Mouse (Mus musculus) hindbrain, embryonic 14.5 days (tissue): ENCODE data around the gene Etfdh. TPM values are rescaled to one million over a fixed set of nuclear protein-coding genes. Genes with fewer than 3 reads are reported as not detected.

Source experiments
- ATAC-seq: fragments of 200-750 bp; cut with Nextera tagmentation; 2 replicates; pipeline ENCODE4 v1.8.0; 2017; ENCODE audit warnings: moderate number of reproducible peaks, mild to moderate bottlenecking, moderate TSS enrichment, moderate library complexity; ENCODE audit not compliant: low FRiP score
- DNase-seq: peaks from one replicate; pipeline ENCODE4 v3.0.0-alpha.2; 2015; ENCODE audit warnings: low spot score
- H3K27ac ChIP-seq: fragments of 300-500 bp; sonication (generic); 2 replicates; pipeline ENCODE4 v1.5.1; 2014; ENCODE audit warnings: mild to moderate bottlenecking, moderate library complexity
- H3K27me3 ChIP-seq: fragments of 300-500 bp; sonication (generic); 2 replicates; pipeline ENCODE4 v1.6.1; 2014; ENCODE audit warnings: mild to moderate bottlenecking, low read length, mixed read lengths; ENCODE audit not compliant: control insufficient read depth, insufficient read depth
- H3K36me3 ChIP-seq: fragments of 300-500 bp; sonication (generic); replicated peaks from 2 replicates; pipeline ENCODE4 v1.6.1; 2014; ENCODE audit not compliant: control insufficient read depth, insufficient read depth
- H3K4me1 ChIP-seq: fragments of 300-500 bp; sonication (generic); replicated peaks from 2 replicates; pipeline ENCODE4 v1.6.1; 2014; ENCODE audit warnings: antibody characterized with exemption, low read length, mixed read lengths; ENCODE audit not compliant: control insufficient read depth, insufficient read depth
- H3K4me2 ChIP-seq: fragments of 300-500 bp; sonication (generic); replicated peaks from 2 replicates; pipeline ENCODE4 v1.6.1; 2014; ENCODE audit warnings: mild to moderate bottlenecking, moderate library complexity
- H3K4me3 ChIP-seq: fragments of 300-500 bp; sonication (generic); replicated peaks from 2 replicates; pipeline ENCODE4 v1.5.1; 2014; ENCODE audit warnings: mild to moderate bottlenecking, low read length
- H3K9ac ChIP-seq: fragments of 300-500 bp; sonication (generic); 2 replicates; pipeline ENCODE4 v1.6.1; 2014
- H3K9me3 ChIP-seq: fragments of 300-500 bp; sonication (generic); 2 replicates; pipeline ENCODE4 v1.6.1; 2016; ENCODE audit warnings: low read length; ENCODE audit not compliant: control insufficient read depth
- WGBS: fragments of 180-500 bp; shearing (Covaris S2); extraction: QIAGEN DNeasy Blood & Tissue Kit; methylation state at CpG from one replicate; pipeline ENCODE4 v1.1.7; 2014; 5-methylcytosine and 5-hydroxymethylcytosine counted together
- polyA plus RNA-seq: library from polyadenylated mRNA; unstranded; fragments of >200 nt; fragmentation: Nextera tagmentation; extraction: Ambion mirVana; gene quantifications from 2 replicates; pipeline ENCODE4 v1.2.1, GENCODE M21; 2014

Gene Etfdh
- polyA plus RNA-seq, 1 experiment from 2014 or later = 45.9 TPM

DNA sequence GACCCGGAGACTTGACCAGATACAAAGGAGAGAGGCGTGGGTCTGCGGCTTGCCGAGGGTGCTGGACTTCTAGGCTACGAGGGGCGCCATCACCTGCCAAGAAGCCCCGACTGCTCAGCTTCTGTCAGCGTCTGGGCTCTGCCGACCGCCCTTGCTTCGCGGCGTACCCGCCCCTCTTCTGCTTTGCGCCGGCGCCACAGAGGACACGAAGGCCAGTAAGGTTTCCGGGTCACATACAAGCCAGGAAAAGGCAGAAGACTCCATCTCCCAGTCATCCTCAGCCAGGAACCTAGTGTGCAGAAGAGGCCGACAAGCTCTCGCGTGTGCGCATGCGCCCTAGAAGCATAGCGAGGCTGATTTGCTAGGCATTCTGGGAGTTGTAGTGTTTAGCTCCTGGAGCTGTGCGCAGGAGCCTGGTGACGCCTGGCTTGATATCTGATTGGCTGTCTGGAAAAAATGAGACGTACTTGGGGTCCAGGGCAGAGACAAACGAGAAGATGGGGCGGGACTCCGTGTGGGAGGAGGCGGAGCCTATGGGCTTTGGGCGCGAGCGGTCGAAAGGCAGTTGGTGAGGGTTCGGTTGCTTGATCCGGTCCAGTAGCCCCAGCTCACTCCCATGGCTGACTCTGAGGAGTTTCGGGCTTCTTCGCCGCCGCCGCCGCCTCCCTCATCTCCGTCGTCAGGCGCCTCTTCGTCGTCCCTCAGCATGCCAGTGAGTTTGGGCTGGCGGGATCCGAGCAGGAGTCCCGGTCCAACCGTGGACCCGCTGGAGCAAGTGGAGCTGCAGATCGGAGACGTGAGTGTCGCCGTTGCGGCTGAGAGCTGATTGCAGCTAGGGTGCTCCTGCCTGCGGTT is 512 bp downstream of the Etfdh start, which contains the start of gene 4930579G24Rik:
TSS of gene 4930579G24Rik (plus strand) at position 519 of the 855 bp plus-strand sequence.
- DNase-seq (peak; percentile 98), ATAC-seq (peak; percentile 99)
- Histone ChIP-seq H3K36me3 (peaks cover 21% of the 10 kb centered on the region), H3K27me3 (no peaks in the 10 kb centered on the region), H3K9ac (peak within 1 kb of the TSS; percentile 80), H3K4me3 (peak within 1 kb of the TSS; percentile 86), H3K4me2 (peak within 1 kb of the TSS; percentile 78), H3K9me3 (0 out of 2 replicates have a peak, but pooled peaks cover 5% of the 10 kb centered on the region), H3K27ac (peak within 1 kb of the TSS; percentile 79), H3K4me1 (peaks cover 11% of the 10 kb centered on the region)
- WGBS = under 1% methylated on average over 58 of the region's 60 CpGs

DNA sequence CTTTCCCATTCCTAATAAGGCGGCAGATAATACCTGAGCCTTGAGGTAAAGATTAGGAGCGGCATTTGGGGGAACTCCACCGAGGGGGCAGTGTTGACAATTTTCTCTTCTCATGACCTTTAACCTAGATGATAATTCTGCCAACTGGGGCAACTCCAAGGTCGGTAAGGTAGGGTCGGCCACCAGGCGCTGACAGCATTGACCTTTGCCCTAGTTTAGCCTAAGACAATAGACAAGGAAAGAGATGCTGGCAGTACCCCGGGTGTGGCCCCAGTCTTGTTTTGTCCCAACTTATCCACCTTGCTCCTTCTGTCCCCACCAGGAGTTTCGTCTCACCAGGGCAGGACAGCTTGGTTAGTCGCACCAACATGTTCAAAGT is 1.1 kb downstream of the Etfdh start:
- under 1% methylated on average over 9 of the region's 9 CpGs for WGBS
- no peak for ATAC-seq
- DNase-seq = peak; percentile 25

DNA sequence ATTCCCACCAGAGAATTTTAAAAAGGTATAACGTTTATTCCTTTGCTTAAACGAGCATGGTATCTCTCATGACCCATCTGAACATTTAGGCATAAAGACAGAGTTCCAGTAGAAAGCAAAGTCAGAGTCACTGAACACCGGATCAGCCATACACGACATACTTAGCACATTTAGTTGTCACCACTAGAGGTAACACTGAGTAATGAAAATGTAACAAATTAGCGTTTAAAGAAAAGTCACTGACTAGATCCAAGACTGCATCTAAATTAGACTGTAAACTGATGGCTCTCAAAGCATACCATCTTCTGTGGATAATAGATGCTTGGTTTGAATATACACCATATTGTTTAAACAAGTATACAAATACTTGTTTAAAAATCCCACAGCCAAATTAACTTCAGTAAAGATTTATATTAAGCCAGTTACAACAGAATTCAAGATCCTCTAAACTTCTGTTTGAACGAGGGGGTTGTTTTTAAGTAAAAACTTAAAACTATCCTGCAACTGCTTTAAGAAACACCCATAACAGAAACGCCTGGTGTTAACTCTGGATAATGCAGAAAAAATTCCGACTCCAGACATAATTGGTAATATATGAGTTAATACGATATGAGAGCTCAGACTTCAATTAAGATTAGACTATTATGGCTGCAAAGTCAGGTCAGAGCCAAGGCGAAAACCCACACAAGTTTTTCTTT is 1.7 kb downstream of the Etfdh start:
- DNase-seq (no peak), ATAC-seq (no peak)
- H3K27ac ChIP-seq = no peak overlapping the region

More for the DNA sequence above, 1.1 kb downstream of the Etfdh start:
- Histone ChIP-seq H3K9ac (peak overlapping the region; percentile 66), H3K27ac (peak overlapping the region; percentile 66), H3K9me3 (0 out of 2 replicates have a peak, but pooled peaks cover 2% of the 10 kb centered on the region), H3K4me2 (peak overlapping the region; percentile 72), H3K4me1 (peaks cover 11% of the 10 kb centered on the region), H3K4me3 (peak overlapping the region; percentile 86), H3K27me3 (no peaks in the 10 kb centered on the region), H3K36me3 (peaks cover 15% of the 10 kb centered on the region)

DNA sequence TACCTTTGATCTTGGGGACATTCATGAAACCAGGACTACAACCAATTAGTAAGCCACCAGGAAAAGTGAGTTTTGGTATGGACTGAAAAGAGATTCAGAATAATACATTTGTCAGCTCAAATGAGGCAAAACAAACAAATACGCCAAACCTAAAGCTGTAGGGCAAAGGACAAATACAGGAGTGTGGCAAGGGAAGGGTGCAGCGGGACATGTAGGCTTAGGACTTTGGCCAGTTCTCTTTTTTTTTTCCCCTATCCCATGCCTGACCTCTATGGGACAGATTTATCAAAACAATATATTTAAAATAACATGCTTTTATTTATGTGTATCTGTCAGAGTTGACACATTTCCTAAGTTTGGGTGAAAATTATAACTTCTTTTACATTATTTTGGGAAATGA is 19.4 kb downstream of the Etfdh start:
- WGBS = 95% methylated on average over 2 of the region's 2 CpGs
- peaks cover 76% of the 10 kb centered on the region for H3K36me3 ChIP-seq

More for the DNA sequence above, 1.7 kb downstream of the Etfdh start:
- Histone ChIP-seq H3K4me3 (peak overlapping the region; percentile 86), H3K4me1 (peaks cover 11% of the 10 kb centered on the region), H3K36me3 (peaks cover 13% of the 10 kb centered on the region), H3K9me3 (no peaks in the 10 kb centered on the region), H3K4me2 (peak overlapping the region; percentile 72), H3K27me3 (no peaks in the 10 kb centered on the region), H3K9ac (peak overlapping the region; percentile 66)
- WGBS = 30% methylated on average over 10 of the region's 10 CpGs

DNA sequence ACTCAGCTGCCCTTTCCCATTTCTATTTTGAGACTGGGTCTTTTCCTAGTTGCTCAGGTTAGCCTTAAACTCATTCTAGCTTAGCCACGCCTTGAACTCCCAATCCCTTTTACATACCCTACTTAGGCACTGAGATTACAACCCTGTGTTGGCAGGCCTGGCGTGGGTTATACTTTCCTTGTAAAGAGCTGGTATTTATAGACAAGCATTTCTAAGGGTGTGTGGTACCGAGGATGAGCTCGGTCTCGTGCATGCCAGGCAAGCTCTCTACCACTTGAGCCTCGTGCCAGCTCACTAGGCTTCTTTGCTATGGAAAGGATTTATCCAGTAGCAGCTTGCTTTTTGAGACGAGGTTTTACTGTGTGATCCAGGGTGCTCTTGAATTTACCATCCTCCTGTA is 33.8 kb downstream of the Etfdh start:
- Histone ChIP-seq H3K27me3 (no peaks in the 10 kb centered on the region), H3K4me2 (no peak overlapping the region), H3K4me1 (peaks cover 15% of the 10 kb centered on the region), H3K9ac (no peak overlapping the region), H3K9me3 (no peaks in the 10 kb centered on the region), H3K4me3 (no peak overlapping the region), H3K27ac (no peak overlapping the region), H3K36me3 (peaks cover 64% of the 10 kb centered on the region)
- DNase-seq (no peak), ATAC-seq (no peak)
- WGBS = 95% methylated on average over 7 of the region's 7 CpGs

More for the DNA sequence above, 19.4 kb downstream of the Etfdh start:
- ATAC-seq (no peak), DNase-seq (no peak)
- H3K9me3 ChIP-seq = no peaks in the 10 kb centered on the region
- no peak overlapping the region for H3K9ac ChIP-seq
- H3K27me3 ChIP-seq = no peaks in the 10 kb centered on the region
- H3K4me3 ChIP-seq = no peak overlapping the region
- no peak overlapping the region for H3K27ac ChIP-seq
- H3K4me2 ChIP-seq = no peak overlapping the region
- H3K4me1 ChIP-seq = no peaks in the 10 kb centered on the region

DNA sequence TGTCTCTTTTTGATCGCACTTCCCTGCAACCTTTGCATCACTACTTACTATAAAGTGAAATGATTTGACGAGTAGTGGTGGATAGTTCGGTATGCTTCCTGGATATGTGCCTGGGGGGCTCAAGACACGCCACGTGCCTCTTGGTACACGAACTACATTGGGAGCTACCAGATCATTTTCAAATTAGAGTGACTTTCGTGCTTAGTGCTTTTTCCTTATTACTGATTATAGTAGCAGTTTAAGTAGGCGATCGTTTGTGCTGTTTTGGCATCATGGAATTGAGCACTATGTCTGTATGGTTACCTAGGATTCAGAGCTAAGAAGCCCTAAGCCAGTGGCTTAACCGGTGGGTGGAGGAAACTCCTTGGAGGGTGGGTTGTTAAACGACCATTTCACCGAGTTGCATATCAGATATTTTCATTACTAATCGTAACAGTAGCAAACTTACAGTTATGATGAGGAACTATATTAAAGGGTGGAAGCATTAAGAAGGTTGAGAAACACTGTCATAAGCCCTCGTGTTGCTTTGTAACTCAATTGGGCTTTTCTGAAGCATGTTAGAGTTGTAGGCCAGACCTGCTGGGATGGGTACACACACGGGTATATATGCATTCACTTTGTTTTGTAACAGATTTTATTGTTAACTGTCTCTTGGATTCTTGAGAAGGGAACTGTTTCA is 37.4 kb downstream of the Etfdh start:
- Histone ChIP-seq H3K4me3 (peak overlapping the region; percentile 88), H3K27ac (peak overlapping the region; percentile 72), H3K9me3 (no peaks in the 10 kb centered on the region), H3K27me3 (no peaks in the 10 kb centered on the region), H3K9ac (peak overlapping the region; percentile 87), H3K4me1 (peaks cover 16% of the 10 kb centered on the region), H3K36me3 (peaks cover 33% of the 10 kb centered on the region), H3K4me2 (peak overlapping the region; percentile 73)
- DNase-seq (no peak), ATAC-seq (0 out of 2 replicates have a peak, but pooled peaks have one; percentile 4)
- WGBS = 7% methylated on average over 15 of the region's 15 CpGs

DNA sequence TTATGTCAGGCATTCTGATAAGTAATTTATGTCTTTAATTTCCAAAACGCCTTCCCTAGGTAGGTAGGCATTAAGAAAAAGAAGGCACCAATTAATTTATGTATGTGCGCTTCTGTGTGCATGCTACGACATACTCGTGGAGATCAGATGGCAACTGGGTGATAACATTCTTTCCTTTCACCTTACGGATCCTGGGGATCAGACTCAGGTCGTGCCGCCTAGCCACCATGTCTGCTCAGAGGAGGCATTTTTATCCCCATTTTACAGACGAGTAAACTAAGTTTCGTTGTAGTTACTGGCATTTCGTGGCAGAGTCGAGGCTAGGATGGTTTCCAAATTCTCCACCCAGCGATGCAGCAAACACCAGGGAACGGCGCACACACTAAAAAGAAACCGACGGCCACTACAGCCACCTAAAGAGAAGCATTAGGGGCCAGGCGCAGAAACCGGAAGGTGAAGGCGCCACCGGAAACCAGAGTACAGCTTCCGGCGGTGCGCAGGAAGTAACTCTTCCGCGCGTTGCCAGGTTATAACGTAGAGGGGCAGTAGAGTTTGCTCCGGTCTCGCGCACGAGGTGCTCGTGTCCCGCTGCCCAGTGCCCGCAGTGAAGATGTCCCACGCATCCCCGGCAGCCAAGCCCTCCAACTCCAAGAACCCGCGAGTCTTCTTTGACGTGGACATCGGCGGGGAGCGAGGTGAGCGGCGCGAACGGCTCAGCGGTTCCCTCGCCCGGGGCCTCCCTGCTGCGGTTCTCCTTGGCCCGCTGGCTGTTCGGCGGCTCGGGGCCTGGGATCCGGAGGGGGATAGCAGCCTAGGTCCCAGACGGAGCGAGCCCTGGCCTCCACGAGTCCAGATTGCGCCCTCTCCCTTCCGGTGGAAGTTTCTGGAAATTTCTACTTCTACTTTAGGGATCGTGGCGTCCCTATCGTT is 38.2 kb downstream of the Etfdh start, which contains the start of gene Ppid:
TSS of gene Ppid (plus strand) at position 480 of the 930 bp plus-strand sequence.
- Histone ChIP-seq H3K9me3 (no peaks in the 10 kb centered on the region), H3K27me3 (no peaks in the 10 kb centered on the region), H3K4me2 (peak within 1 kb of the TSS; percentile 73), H3K4me3 (peak within 1 kb of the TSS; percentile 88), H3K36me3 (peaks cover 25% of the 10 kb centered on the region), H3K4me1 (peaks cover 16% of the 10 kb centered on the region), H3K27ac (peak within 1 kb of the TSS; percentile 72), H3K9ac (peak within 1 kb of the TSS; percentile 87)
- 4% methylated on average over 63 of the region's 63 CpGs for WGBS
- peak; percentile 90 for DNase-seq
- ATAC-seq = peak; percentile 89

DNA sequence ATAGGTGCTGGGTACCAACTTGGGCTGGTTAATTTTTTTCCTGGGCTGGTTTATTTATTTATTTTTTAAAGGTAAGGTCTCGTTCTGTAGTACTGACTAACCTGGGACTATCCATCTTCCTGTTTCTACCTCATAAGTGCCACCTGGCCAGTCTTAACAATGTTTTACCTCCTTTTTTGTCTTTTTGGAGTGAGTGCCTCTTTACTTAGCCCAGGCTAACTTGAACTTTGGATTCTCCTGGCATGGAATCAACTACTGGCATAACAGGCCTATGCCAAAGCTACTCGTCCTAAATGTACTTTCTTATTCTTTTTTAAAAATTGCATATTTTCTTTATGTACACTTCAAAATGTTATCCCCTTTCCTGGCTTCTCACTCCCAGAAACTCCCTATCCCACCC is 39.6 kb downstream of the Etfdh start:
- 83% methylated on average over 2 of the region's 2 CpGs for WGBS
- DNase-seq = no peak
- Histone ChIP-seq H3K27ac (no peak overlapping the region), H3K4me2 (no peak overlapping the region), H3K9me3 (no peaks in the 10 kb centered on the region), H3K27me3 (no peaks in the 10 kb centered on the region), H3K4me3 (no peak overlapping the region), H3K36me3 (peaks cover 11% of the 10 kb centered on the region), H3K4me1 (peaks cover 16% of the 10 kb centered on the region), H3K9ac (no peak overlapping the region)
- ATAC-seq = no peak
